Mouse (Mus musculus): ENCODE measurements around the gene Hmga2.

DNA sequence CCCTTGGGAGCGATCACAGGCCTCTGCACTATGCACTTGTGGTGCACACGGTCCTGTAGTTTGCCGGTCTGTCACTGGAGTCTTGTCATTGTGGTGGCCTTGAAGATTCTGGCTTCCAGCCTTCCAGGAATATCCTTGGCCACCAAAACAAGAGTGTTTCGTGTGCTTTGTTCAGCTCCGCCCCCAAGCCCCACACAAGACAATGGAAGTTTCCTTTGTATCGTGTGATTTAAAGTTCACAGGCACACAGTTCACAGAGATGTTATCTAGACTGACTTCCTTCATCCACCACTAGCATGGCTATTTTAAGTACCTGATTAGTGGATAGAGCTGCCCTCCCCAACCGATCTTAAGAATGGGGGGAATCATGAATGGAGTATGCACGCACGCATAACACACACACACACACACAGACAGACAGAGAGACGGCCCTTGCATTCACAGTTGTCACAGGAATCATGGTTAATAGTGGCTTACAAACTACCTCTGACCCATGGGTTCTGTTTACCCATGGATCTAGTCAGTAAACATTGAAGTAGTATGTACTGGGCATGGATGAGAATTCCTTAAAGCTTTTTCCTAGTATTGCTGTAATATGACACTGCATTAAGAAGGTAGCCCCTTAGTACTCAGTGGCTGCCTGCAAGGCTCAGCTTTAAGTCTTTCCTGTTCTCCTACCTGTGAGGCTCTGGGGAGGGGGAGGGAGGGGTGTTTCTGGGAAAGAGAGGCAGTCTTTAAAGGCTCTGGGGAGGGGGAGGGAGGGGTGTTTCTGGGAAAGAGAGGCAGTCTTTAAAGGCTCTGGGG lies 91.3 kb downstream of the Hmga2 start:
- TF ChIP-seq EP300 (IDR thresholded peaks at IDR 0.05; ENCODE audit: low read depth) (no peak), CTCF (IDR thresholded peaks at IDR 0.05; ENCODE audit: low read depth) (no peak)

All from liver, embryonic 14.5 days (tissue).